Mouse (Mus musculus) forebrain, embryonic 14.5 days (tissue): ENCODE measurements around the gene Vars. TPM values are rescaled to one million over a fixed set of nuclear protein-coding genes. Genes with fewer than 3 reads are reported as not detected.

Experiments used
- ATAC-seq: fragments of 200-750 bp; cut with Nextera tagmentation; 2 replicates; pipeline ENCODE4 v1.8.0; 2017; ENCODE audit warnings: mild to moderate bottlenecking, moderate library complexity
- DNase-seq: peaks from one replicate; pipeline ENCODE4 v3.0.0-alpha.2; 2015; ENCODE audit warnings: low spot score
- H3K27ac ChIP-seq: fragments of 300-500 bp; sonication (generic); 2 replicates; pipeline ENCODE4 v1.5.1; 2014; ENCODE audit warnings: low read depth, mild to moderate bottlenecking, control low read depth, low read length, moderate library complexity
- H3K27me3 ChIP-seq: fragments of 300-500 bp; sonication (generic); replicated peaks from 2 replicates; pipeline ENCODE4 v1.6.1; 2014; ENCODE audit warnings: low read length, control low read depth, mixed read lengths; ENCODE audit not compliant: control insufficient read depth, insufficient read depth
- H3K36me3 ChIP-seq: fragments of 300-500 bp; sonication (generic); 2 replicates; pipeline ENCODE4 v1.6.1; 2014; ENCODE audit warnings: low read length, control low read depth; ENCODE audit not compliant: control insufficient read depth, insufficient read depth
- H3K4me1 ChIP-seq: fragments of 300-500 bp; sonication (generic); 2 replicates; pipeline ENCODE4 v1.6.1; 2014; ENCODE audit warnings: antibody characterized with exemption, low read length, control low read depth; ENCODE audit not compliant: control insufficient read depth, insufficient read depth
- H3K4me2 ChIP-seq: fragments of 300-500 bp; sonication (generic); 2 replicates; pipeline ENCODE4 v1.6.1; 2014; ENCODE audit warnings: mild to moderate bottlenecking, control low read depth, low read length
- H3K4me3 ChIP-seq: fragments of 300-500 bp; sonication (generic); 2 replicates; pipeline ENCODE4 v1.5.1; 2014; ENCODE audit warnings: low read depth, low read length, control low read depth
- H3K9ac ChIP-seq: fragments of 300-500 bp; sonication (generic); 2 replicates; pipeline ENCODE4 v1.6.1; 2014; ENCODE audit warnings: mild to moderate bottlenecking, low read length, control low read depth, moderate library complexity
- H3K9me3 ChIP-seq: fragments of 300-500 bp; sonication (generic); replicated peaks from 2 replicates; pipeline ENCODE4 v1.6.1; 2016; ENCODE audit warnings: low read length, control low read depth, mixed read lengths; ENCODE audit not compliant: control insufficient read depth
- WGBS: fragments of 180-500 bp; shearing (Covaris S2); extraction: QIAGEN DNeasy Blood & Tissue Kit; methylation state at CpG from one replicate; pipeline ENCODE4 v1.1.7; 2014; 5-methylcytosine and 5-hydroxymethylcytosine counted together
- polyA plus RNA-seq: library from polyadenylated mRNA; unstranded; fragments of >200 nt; fragmentation: Nextera tagmentation; extraction: Ambion mirVana; gene quantifications from 2 replicates; pipeline ENCODE4 v1.2.1, GENCODE M21; 2014

Vars gene
- polyA plus RNA-seq, 1 experiment from 2014 or later, result 42.4 TPM

- Histone ChIP-seq H3K27me3 (no peaks in the 10 kb centered on the region), H3K4me3 (peak overlapping the region; percentile 52), H3K9ac (no peak overlapping the region), H3K36me3 (no peaks in the 10 kb centered on the region), H3K27ac (no peak overlapping the region), H3K4me2 (peak overlapping the region; percentile 98), H3K4me1 (peaks cover 12% of the 10 kb centered on the region; the same call in 1 of the 2 replicates), H3K9me3 (no peaks in the 10 kb centered on the region)
- no peak for ATAC-seq
- WGBS, result 92% methylated on average over 7 of the region's 7 CpGs
- DNase-seq, result no peak
Observed at GRCm38 (mm10) chr17:35044904-35045806, 44.4 kb downstream of the Vars start.

- Histone ChIP-seq H3K4me1 (peaks cover 12% of the 10 kb centered on the region; the same call in 1 of the 2 replicates), H3K9me3 (no peaks in the 10 kb centered on the region), H3K9ac (peak overlapping the region; percentile 79), H3K4me2 (peak overlapping the region; percentile 98), H3K27ac (peak overlapping the region; percentile 73; the same call in 1 of the 2 replicates), H3K27me3 (no peaks in the 10 kb centered on the region), H3K4me3 (peak overlapping the region; percentile 52), H3K36me3 (no peaks in the 10 kb centered on the region)
- ATAC-seq (peak; percentile 14), DNase-seq (no peak)
- 5% methylated on average over 46 of the region's 48 CpGs for WGBS
Observed at GRCm38 (mm10) chr17:35045807-35046680, 45.3 kb downstream of the Vars start.

- peak; percentile 98 for ATAC-seq
- DNase-seq, result peak; percentile 99
- Histone ChIP-seq H3K4me3 (peak within 1 kb of the TSS; percentile 52), H3K36me3 (no peaks in the 10 kb centered on the region), H3K4me2 (peak within 1 kb of the TSS; percentile 98), H3K27me3 (no peaks in the 10 kb centered on the region), H3K9ac (peak within 1 kb of the TSS; percentile 79), H3K4me1 (peaks cover 19% of the 10 kb centered on the region), H3K9me3 (no peaks in the 10 kb centered on the region), H3K27ac (peak within 1 kb of the TSS; percentile 73; the same call in 1 of the 2 replicates)
- WGBS, result 3% methylated on average over 33 of the region's 33 CpGs
Observed at GRCm38 (mm10) chr17:35046681-35047455, 46.1 kb downstream of the Vars start, which contains the start of gene Msh5. Msh5 (minus strand) TSS chr17:35046745.

GRCm38 (mm10) chr17:35047688-35048087 lies 46.9 kb downstream of the Vars start:
- Histone ChIP-seq H3K4me1 (peaks cover 24% of the 10 kb centered on the region), H3K27ac (no peak overlapping the region), H3K9me3 (no peaks in the 10 kb centered on the region), H3K36me3 (peaks cover 6% of the 10 kb centered on the region; the same call in 1 of the 2 replicates), H3K4me2 (no peak overlapping the region), H3K9ac (no peak overlapping the region), H3K27me3 (no peaks in the 10 kb centered on the region), H3K4me3 (no peak overlapping the region)
- DNase-seq (no peak), ATAC-seq (no peak)
- WGBS, result 58% methylated on average over 1 of the region's 1 CpGs

GRCm38 (mm10) chr17:35048149-35048931 lies 47.6 kb downstream of the Vars start:
- Histone ChIP-seq H3K9ac (no peak overlapping the region), H3K4me1 (peaks cover 24% of the 10 kb centered on the region), H3K4me3 (no peak overlapping the region), H3K36me3 (peaks cover 10% of the 10 kb centered on the region; the same call in 1 of the 2 replicates), H3K4me2 (no peak overlapping the region), H3K9me3 (no peaks in the 10 kb centered on the region), H3K27me3 (no peaks in the 10 kb centered on the region), H3K27ac (no peak overlapping the region)
- WGBS, result 59% methylated on average over 11 of the region's 11 CpGs
- ATAC-seq (no peak), DNase-seq (no peak)

- Histone ChIP-seq H3K9ac (no peak overlapping the region), H3K27me3 (no peaks in the 10 kb centered on the region), H3K9me3 (no peaks in the 10 kb centered on the region), H3K27ac (peak overlapping the region; percentile 86; the same call in 1 of the 2 replicates), H3K36me3 (peaks cover 14% of the 10 kb centered on the region), H3K4me2 (no peak overlapping the region), H3K4me3 (no peak overlapping the region), H3K4me1 (peaks cover 24% of the 10 kb centered on the region)
- DNase-seq (no peak), ATAC-seq (no peak)
- 76% methylated on average over 5 of the region's 5 CpGs for WGBS
Observed at GRCm38 (mm10) chr17:35048932-35049440, 48.2 kb downstream of the Vars start.

GRCm38 (mm10) chr17:35049561-35050016 lies 48.8 kb downstream of the Vars start, which contains the start of gene Clic1:
Clic1 (plus strand) TSS chr17:35049966.
- peak within 1 kb of the TSS; percentile 86 for H3K27ac ChIP-seq
- no peaks in the 10 kb centered on the region for H3K9me3 ChIP-seq
- WGBS, result 4% methylated on average over 11 of the region's 11 CpGs
- ATAC-seq, result no peak
- H3K4me1 ChIP-seq, result peaks cover 24% of the 10 kb centered on the region
- H3K27me3 ChIP-seq, result no peaks in the 10 kb centered on the region
- H3K9ac ChIP-seq, result peak within 1 kb of the TSS; percentile 62
- peak within 1 kb of the TSS; percentile 71 for H3K4me2 ChIP-seq
- DNase-seq, result peak; percentile 78
- peak within 1 kb of the TSS; percentile 37 for H3K4me3 ChIP-seq
- H3K36me3 ChIP-seq, result peaks cover 18% of the 10 kb centered on the region
